Mouse (Mus musculus) lung, adult 2 months (tissue): Measurements from ENCODE around the gene Dusp11.

Experiments used
- CTCF ChIP-seq: fragments of 200-500 bp; IDR thresholded peaks from 2 replicates; pipeline ENCODE4 v1.5.1; 2011; ENCODE audit warnings: mild to moderate bottlenecking, low read length, control low read depth; ENCODE audit not compliant: insufficient read depth
- POLR2A ChIP-seq: fragments of 200-500 bp; IDR thresholded peaks from 2 replicates; pipeline ENCODE4 v1.6.1; 2011; ENCODE audit warnings: low read depth, mild to moderate bottlenecking, control low read depth, low read length, borderline replicate concordance; ENCODE audit errors: extremely low read depth

GRCm38 (mm10) chr6:85919401-85919800, 42.1 kb downstream of the Dusp11 start:
- TF ChIP-seq POLR2A (no peak), CTCF (no peak)
